Mouse (Mus musculus): ENCODE data around the gene Akap8l. TPM values are rescaled to one million over a fixed set of nuclear protein-coding genes. Genes with fewer than 3 reads are reported as not detected.
A peak's percentile ranks its signal among the peaks of the same experiment; 100 is the strongest.

Akap8l gene
- polyA plus RNA-seq, 1 experiment: 225 TPM

DNA sequence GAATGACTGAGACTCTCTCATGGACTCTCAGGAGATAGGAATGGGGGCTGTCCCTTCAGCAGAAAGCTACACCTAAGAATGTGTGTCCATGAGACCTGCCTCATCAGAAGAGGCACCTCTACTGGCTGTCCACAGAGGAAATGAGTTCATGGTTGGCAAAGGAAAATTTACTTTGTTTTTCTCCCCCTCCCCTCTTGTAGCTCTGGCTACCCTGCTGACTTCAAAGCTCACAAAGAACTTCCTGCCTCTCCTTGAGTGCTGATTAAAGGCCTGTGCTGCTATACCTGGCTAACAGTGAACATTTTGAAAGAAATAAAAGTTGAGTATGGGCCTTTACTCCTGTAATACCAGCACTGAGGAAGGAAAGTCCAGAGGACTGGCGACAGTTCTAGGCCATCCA is 9.3 kb downstream of the Akap8l start:
- no peak for TF ChIP-seq CTCF (IDR thresholded peaks at IDR 0.05; ENCODE audit: control insufficient read depth, insufficient read depth, low read length)
- no peak for TF ChIP-seq POLR2A (IDR thresholded peaks at IDR 0.05; ENCODE audit: borderline replicate concordance, control insufficient read depth, low read depth, low read length)
- WGBS: 93% methylated on average over 1 of the region's 1 CpGs
- Histone ChIP-seq H3K27ac (ENCODE audit: control insufficient read depth, insufficient read depth, low read depth, low read length, poor library complexity) (no peak overlapping the region), H3K4me1 (ENCODE audit: control insufficient read depth, insufficient read depth, low read length) (no peaks in the 10 kb centered on the region), H3K4me3 (replicated peaks; ENCODE audit: control insufficient read depth, low read depth, low read length) (no peak overlapping the region)

GRCm38 (mm10) chr17:32340110-32340509 is 10.3 kb downstream of the Akap8l start:
- Histone ChIP-seq H3K4me1 (ENCODE audit: control insufficient read depth, insufficient read depth, low read length) (no peaks in the 10 kb centered on the region), H3K27ac (ENCODE audit: control insufficient read depth, insufficient read depth, low read depth, low read length, poor library complexity) (no peak overlapping the region), H3K4me3 (replicated peaks; ENCODE audit: control insufficient read depth, low read depth, low read length) (no peak overlapping the region)
- TF ChIP-seq CTCF (IDR thresholded peaks at IDR 0.05; ENCODE audit: control insufficient read depth, insufficient read depth, low read length): no peak
- TF ChIP-seq POLR2A (IDR thresholded peaks at IDR 0.05; ENCODE audit: borderline replicate concordance, control insufficient read depth, low read depth, low read length): no peak
- 35% methylated on average over 1 of the region's 1 CpGs for WGBS

- TF ChIP-seq CTCF (IDR thresholded peaks at IDR 0.05; ENCODE audit: control insufficient read depth, insufficient read depth, low read length) (no peak), POLR2A (IDR thresholded peaks at IDR 0.05; ENCODE audit: borderline replicate concordance, control insufficient read depth, low read depth, low read length) (no peak)
- Histone ChIP-seq H3K4me3 (replicated peaks; ENCODE audit: control insufficient read depth, low read depth, low read length) (no peak overlapping the region), H3K4me1 (ENCODE audit: control insufficient read depth, insufficient read depth, low read length) (no peaks in the 10 kb centered on the region), H3K27ac (ENCODE audit: control insufficient read depth, insufficient read depth, low read depth, low read length, poor library complexity) (no peak overlapping the region)
- WGBS: 72% methylated on average over 2 of the region's 2 CpGs
Observed at GRCm38 (mm10) chr17:32335869-32336268, 14.5 kb downstream of the Akap8l start.

- Histone ChIP-seq H3K4me3 (replicated peaks; ENCODE audit: control insufficient read depth, low read depth, low read length) (no peak overlapping the region), H3K4me1 (ENCODE audit: control insufficient read depth, insufficient read depth, low read length) (no peaks in the 10 kb centered on the region)
- WGBS: 96% methylated on average over 12 of the region's 12 CpGs
Observed at GRCm38 (mm10) chr17:32334921-32335320, 15.5 kb downstream of the Akap8l start.

DNA sequence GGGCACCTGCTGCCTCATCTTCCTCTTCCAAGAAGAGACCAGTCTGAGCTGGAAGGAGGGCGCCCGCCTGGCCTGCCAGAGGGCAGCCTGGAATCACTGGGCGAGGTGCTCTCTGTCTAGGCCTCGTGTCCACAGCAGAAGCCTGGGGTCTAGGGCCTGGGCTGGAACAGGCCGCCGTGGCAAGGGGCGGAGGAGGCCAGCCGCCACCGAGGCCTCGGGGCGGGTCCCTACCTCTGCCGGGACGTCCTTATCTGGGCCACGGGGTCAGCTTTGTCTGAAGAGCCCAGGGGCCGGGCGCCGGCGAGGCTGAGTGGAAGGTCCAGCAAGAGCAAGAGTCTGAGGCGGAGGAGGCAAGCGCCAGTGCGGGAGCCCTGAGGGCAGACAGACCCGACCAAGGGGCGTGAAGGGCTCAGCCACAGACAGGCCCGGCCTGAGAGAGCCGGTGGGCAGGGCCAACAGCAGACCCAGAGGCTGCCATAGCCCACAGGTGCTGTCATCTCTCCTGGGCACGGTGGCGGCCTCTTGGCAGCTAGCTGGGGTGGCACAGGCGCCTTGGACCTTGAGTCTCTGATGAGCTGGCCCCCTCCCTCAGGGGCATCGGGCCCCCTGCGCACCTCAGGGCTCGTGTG is 16.6 kb downstream of the Akap8l start:
- no peak for TF ChIP-seq CTCF (IDR thresholded peaks at IDR 0.05; ENCODE audit: control insufficient read depth, insufficient read depth, low read length)
- TF ChIP-seq POLR2A (IDR thresholded peaks at IDR 0.05; ENCODE audit: borderline replicate concordance, control insufficient read depth, low read depth, low read length): no peak
- 89% methylated on average over 31 of the region's 31 CpGs for WGBS
- Histone ChIP-seq H3K4me1 (ENCODE audit: control insufficient read depth, insufficient read depth, low read length) (no peaks in the 10 kb centered on the region), H3K4me3 (replicated peaks; ENCODE audit: control insufficient read depth, low read depth, low read length) (no peak overlapping the region), H3K27ac (ENCODE audit: control insufficient read depth, insufficient read depth, low read depth, low read length, poor library complexity) (no peak overlapping the region)

More at GRCm38 (mm10) chr17:32334921-32335320, 15.5 kb downstream of the Akap8l start:
- TF ChIP-seq POLR2A (IDR thresholded peaks at IDR 0.05; ENCODE audit: borderline replicate concordance, control insufficient read depth, low read depth, low read length): no peak
- TF ChIP-seq CTCF (IDR thresholded peaks at IDR 0.05; ENCODE audit: control insufficient read depth, insufficient read depth, low read length): no peak
- H3K27ac ChIP-seq (ENCODE audit: control insufficient read depth, insufficient read depth, low read depth, low read length, poor library complexity): no peak overlapping the region

DNA sequence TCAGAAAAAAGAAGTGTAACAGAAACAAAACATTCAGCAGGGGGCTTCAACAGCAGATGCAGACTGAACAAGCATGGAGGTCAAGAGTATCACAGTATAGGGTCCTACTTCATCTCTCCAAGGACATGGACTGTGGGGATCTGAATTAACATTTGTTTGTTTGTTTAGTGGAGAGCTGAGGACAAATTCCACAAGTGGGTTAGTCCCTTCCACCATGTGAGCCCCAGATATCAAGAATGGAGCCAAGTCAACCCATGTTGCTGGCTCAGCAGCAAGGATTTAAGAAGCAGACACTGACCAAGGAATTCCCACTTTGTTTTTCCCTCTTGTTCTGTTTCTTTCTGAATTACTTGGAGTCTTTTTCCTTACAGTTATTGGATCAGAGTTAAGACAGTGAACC is 22.9 kb downstream of the Akap8l start:
- TF ChIP-seq POLR2A (IDR thresholded peaks at IDR 0.05; ENCODE audit: borderline replicate concordance, control insufficient read depth, low read depth, low read length) (no peak), CTCF (IDR thresholded peaks at IDR 0.05; ENCODE audit: control insufficient read depth, insufficient read depth, low read length) (no peak)
- no peak overlapping the region for H3K4me3 ChIP-seq (replicated peaks; ENCODE audit: control insufficient read depth, low read depth, low read length)
- H3K4me1 ChIP-seq (ENCODE audit: control insufficient read depth, insufficient read depth, low read length): no peaks in the 10 kb centered on the region
- H3K27ac ChIP-seq (ENCODE audit: control insufficient read depth, insufficient read depth, low read depth, low read length, poor library complexity): no peak overlapping the region

DNA sequence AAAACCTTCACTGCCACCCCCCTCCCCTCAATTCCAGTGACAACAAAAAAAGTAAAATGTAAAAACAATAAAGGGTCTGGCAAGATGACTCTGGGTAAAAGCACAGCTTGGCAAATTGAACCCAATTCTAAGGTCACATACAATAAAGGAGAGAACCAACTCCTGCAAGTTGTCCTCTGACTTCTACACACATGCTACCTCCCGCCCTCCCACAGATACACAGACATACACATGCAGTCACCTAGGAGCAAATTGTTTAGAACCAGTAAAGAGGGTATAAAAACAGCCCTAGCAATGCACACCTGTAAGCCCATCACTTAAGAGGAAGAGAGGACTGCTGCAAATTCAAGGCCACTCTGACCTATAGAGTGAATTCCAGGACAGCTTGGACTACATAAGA is 27.6 kb downstream of the Akap8l start:
- H3K4me3 ChIP-seq (replicated peaks; ENCODE audit: control insufficient read depth, low read depth, low read length): no peak overlapping the region
- WGBS: 100% methylated on average over 1 of the region's 1 CpGs
- no peak for TF ChIP-seq CTCF (IDR thresholded peaks at IDR 0.05; ENCODE audit: control insufficient read depth, insufficient read depth, low read length)
- TF ChIP-seq POLR2A (IDR thresholded peaks at IDR 0.05; ENCODE audit: borderline replicate concordance, control insufficient read depth, low read depth, low read length): no peak
- no peak overlapping the region for H3K27ac ChIP-seq (ENCODE audit: control insufficient read depth, insufficient read depth, low read depth, low read length, poor library complexity)
- no peaks in the 10 kb centered on the region; the same call in 1 of the 2 replicates for H3K4me1 ChIP-seq (ENCODE audit: control insufficient read depth, insufficient read depth, low read length)

DNA sequence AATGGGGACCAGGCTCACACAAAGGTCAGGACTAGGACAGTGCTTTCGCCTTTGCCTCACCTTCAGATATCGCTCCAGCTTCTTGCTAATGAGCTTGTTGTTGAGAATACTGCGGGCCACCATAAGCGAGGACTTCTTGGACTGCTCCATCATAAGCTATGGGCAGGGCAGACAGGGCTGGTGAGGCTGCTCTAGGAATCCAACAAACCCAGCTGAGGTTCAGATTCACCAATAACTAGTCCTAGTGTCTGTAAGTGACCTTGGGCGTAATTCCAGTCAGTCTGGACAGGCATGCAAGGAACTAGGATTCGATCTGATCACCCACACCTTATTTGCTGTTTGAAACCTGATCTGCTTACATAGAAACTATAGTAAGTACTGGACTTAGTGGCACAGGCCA is 28.6 kb downstream of the Akap8l start:
- 36% methylated on average over 6 of the region's 6 CpGs for whole genome bisulfite sequencing
- peak overlapping the region; percentile 98 for H3K4me3 ChIP-seq (replicated peaks; ENCODE audit: control insufficient read depth, low read depth, low read length)
- no peaks in the 10 kb centered on the region; the same call in 1 of the 2 replicates for H3K4me1 ChIP-seq (ENCODE audit: control insufficient read depth, insufficient read depth, low read length)
- H3K27ac ChIP-seq (ENCODE audit: control insufficient read depth, insufficient read depth, low read depth, low read length, poor library complexity): peak overlapping the region; percentile 88
- TF ChIP-seq POLR2A (IDR thresholded peaks at IDR 0.05; ENCODE audit: borderline replicate concordance, control insufficient read depth, low read depth, low read length): no peak
- no peak for TF ChIP-seq CTCF (IDR thresholded peaks at IDR 0.05; ENCODE audit: control insufficient read depth, insufficient read depth, low read length)

DNA sequence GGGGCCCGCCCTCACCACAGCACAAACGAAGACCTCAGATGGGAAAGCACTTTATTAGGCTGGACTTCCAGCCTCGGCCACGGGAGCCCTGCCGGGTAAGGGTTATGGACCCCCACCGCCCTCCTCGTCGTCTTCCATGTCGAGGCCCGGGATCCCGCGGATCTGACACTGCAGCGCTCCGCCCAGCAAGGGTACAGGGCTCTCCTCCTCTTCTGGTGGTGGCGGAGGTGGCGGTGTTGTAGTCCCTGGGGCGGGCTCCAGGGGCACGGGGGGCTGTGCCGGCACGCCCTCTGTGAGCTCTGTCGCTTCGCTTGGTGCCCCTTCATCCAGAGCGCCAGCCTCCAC is 29.0 kb downstream of the Akap8l start:
- no peak for TF ChIP-seq CTCF (IDR thresholded peaks at IDR 0.05; ENCODE audit: control insufficient read depth, insufficient read depth, low read length)
- TF ChIP-seq POLR2A (IDR thresholded peaks at IDR 0.05; ENCODE audit: borderline replicate concordance, control insufficient read depth, low read depth, low read length): 0 out of 2 replicates have a peak, but pooled peaks have one; percentile 5
- Histone ChIP-seq H3K4me3 (replicated peaks; ENCODE audit: control insufficient read depth, low read depth, low read length) (peak overlapping the region; percentile 98), H3K27ac (ENCODE audit: control insufficient read depth, insufficient read depth, low read depth, low read length, poor library complexity) (peak overlapping the region; percentile 88), H3K4me1 (ENCODE audit: control insufficient read depth, insufficient read depth, low read length) (no peaks in the 10 kb centered on the region; the same call in 1 of the 2 replicates)
- under 1% methylated on average over 23 of the region's 23 CpGs for WGBS

Measured in bone marrow, adult 2 months (tissue).